Mouse (Mus musculus): ENCODE measurements at regions not wholly inside any gene's neighbourhood (a gene's known extent, or its start where the extent isn't known, plus 50 kb on each side); places are given as distances from the start of the nearest gene placed in this dataset.
"Not testable (repeated sequence)": the region's sequence is repeated elsewhere in the genome, so short reads cannot be mapped to it uniquely, and the experiment has no call there.

DNA sequence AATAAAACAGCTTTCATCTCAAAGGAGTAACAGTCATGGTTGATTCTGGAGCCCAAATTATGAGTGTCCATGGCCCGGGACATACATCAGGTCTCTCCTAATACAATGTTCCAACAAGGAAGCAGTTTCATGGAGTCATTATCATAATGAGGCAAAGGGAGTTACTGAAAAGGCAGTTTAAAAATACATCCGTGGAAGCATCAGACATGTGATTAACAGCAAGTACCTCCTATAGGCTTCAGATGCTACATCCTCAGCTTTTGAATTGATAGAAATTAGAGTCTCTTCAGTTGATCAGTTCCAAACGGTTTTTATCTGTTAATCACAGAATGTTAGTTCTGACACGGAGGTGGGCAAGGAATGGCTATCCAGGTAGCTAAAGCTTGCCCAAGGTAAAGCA is 110.5 kb downstream of the Rchy1 start:
- Histone ChIP-seq H3K9ac (ENCODE audit: low read depth, low read length) (no peak overlapping the region), H3K27me3 (ENCODE audit: insufficient read depth, low read length) (no peaks in the 10 kb centered on the region), H3K4me3 (replicated peaks; ENCODE audit: low read depth, low read length) (no peak overlapping the region), H3K9me3 (replicated peaks; ENCODE audit: low read length) (no peaks in the 10 kb centered on the region), H3K4me2 (ENCODE audit: low read length) (no peak overlapping the region), H3K4me1 (replicated peaks; ENCODE audit: insufficient read depth, low read length) (no peaks in the 10 kb centered on the region), H3K36me3 (ENCODE audit: insufficient read depth, low read length) (no peaks in the 10 kb centered on the region), H3K27ac (no peak overlapping the region)
- ATAC-seq (replicated peaks; ENCODE audit: low FRiP score, low read depth) (no peak), DNase-seq (ENCODE audit: low spot score) (no peak)
- 78% methylated on average over 4 of the region's 4 CpGs for WGBS
- TF ChIP-seq CTCF (IDR thresholded peaks at IDR 0.05; ENCODE audit: low read depth): no peak

DNA sequence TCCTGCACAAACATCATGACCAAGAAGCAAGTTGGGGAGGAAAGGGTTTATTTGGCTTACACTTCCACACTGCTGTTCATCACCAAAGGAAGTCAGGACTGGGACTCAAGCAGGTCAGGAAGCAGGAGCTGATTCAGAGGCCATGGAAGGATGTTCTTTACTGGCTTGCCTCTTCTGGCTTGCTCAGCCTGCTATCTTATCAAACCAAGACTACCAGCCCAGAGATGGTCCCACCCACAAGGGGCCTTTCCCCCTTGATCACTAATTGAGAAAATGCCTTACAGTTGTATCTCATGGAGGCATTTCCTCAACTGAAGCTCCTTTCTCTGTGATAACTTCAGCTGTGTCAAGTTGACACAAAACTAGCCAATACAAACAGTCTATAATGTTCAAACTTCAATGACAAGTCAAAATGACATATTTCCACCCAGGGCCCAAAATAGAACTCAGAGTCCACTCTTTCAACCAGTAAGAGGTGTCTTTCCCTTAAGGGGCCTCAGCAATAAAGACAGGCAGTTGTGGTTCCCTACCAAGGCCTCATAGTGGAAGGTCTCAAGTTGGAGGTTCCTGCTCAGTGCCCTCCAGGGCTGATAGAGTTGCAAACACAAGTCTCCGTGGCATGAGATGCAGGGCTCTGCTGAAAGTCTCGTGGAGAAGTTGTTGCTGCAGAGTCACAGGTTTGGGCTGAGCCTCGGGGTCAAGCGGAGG is 111.9 kb downstream of the Rchy1 start:
- not testable (repeated sequence) for DNase-seq (ENCODE audit: low spot score); H3K4me1 ChIP-seq (replicated peaks; ENCODE audit: insufficient read depth, low read length); H3K27ac ChIP-seq; H3K4me2 ChIP-seq (ENCODE audit: low read length); H3K27me3 ChIP-seq (ENCODE audit: insufficient read depth, low read length); H3K9ac ChIP-seq (ENCODE audit: low read depth, low read length); H3K4me3 ChIP-seq (replicated peaks; ENCODE audit: low read depth, low read length); H3K36me3 ChIP-seq (ENCODE audit: insufficient read depth, low read length); H3K9me3 ChIP-seq (replicated peaks; ENCODE audit: low read length); ATAC-seq (replicated peaks; ENCODE audit: low FRiP score, low read depth)
- 84% methylated on average over 4 of the region's 4 CpGs for WGBS

DNA sequence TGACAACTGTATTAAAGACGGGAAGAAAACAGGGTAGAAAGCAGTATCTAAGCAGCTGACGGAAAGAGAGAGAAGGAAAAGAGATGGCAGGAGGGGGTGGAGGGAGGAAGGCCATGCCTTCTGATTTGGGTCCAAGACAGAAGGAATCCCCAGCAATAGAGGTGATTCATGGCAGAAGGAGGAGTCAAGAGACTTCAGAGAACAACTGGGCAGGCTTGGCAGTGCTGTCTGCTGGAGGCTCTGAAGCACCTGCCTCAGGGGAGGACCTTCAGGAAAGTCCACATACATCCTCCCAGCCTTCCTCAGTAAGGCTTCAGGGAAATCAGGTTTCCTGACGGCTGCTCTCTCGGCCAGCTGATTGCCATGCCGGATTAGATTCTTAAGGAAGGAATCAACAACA is 112.4 kb downstream of the Rchy1 start:
- no peak overlapping the region for H3K4me3 ChIP-seq (replicated peaks; ENCODE audit: low read depth, low read length)
- DNase-seq (ENCODE audit: low spot score): no peak
- H3K27ac ChIP-seq: no peak overlapping the region
- 90% methylated on average over 5 of the region's 5 CpGs for WGBS
- TF ChIP-seq CTCF (IDR thresholded peaks at IDR 0.05; ENCODE audit: low read depth): no peak
- H3K4me1 ChIP-seq (replicated peaks; ENCODE audit: insufficient read depth, low read length): no peaks in the 10 kb centered on the region
- no peaks in the 10 kb centered on the region for H3K27me3 ChIP-seq (ENCODE audit: insufficient read depth, low read length)
- ATAC-seq (replicated peaks; ENCODE audit: low FRiP score, low read depth): no peak
- no peak overlapping the region for H3K4me2 ChIP-seq (ENCODE audit: low read length)
- no peaks in the 10 kb centered on the region for H3K9me3 ChIP-seq (replicated peaks; ENCODE audit: low read length)
- H3K36me3 ChIP-seq (ENCODE audit: insufficient read depth, low read length): no peaks in the 10 kb centered on the region
- H3K9ac ChIP-seq (ENCODE audit: low read depth, low read length): no peak overlapping the region

- no peaks in the 10 kb centered on the region for H3K9me3 ChIP-seq (replicated peaks; ENCODE audit: low read length)
- no peaks in the 10 kb centered on the region for H3K4me1 ChIP-seq (replicated peaks; ENCODE audit: insufficient read depth, low read length)
- H3K27me3 ChIP-seq (ENCODE audit: insufficient read depth, low read length): no peaks in the 10 kb centered on the region
- no peak overlapping the region for H3K9ac ChIP-seq (ENCODE audit: low read depth, low read length)
- DNase-seq (ENCODE audit: low spot score) (peak; percentile 14), ATAC-seq (replicated peaks; ENCODE audit: low FRiP score, low read depth) (no peak)
- no peak overlapping the region for H3K4me3 ChIP-seq (replicated peaks; ENCODE audit: low read depth, low read length)
- no peak for TF ChIP-seq CTCF (IDR thresholded peaks at IDR 0.05; ENCODE audit: low read depth)
- WGBS: 69% methylated on average over 2 of the region's 2 CpGs
- no peaks in the 10 kb centered on the region for H3K36me3 ChIP-seq (ENCODE audit: insufficient read depth, low read length)
- H3K27ac ChIP-seq: no peak overlapping the region
- H3K4me2 ChIP-seq (ENCODE audit: low read length): no peak overlapping the region
These were observed 113.3 kb downstream of the Rchy1 start for GRCm38 (mm10) chr5:91849533-91849932.

GRCm38 (mm10) chr5:91849114-91849513 is 113.8 kb downstream of the Rchy1 start:
- no peaks in the 10 kb centered on the region for H3K36me3 ChIP-seq (ENCODE audit: insufficient read depth, low read length)
- no peak for TF ChIP-seq CTCF (IDR thresholded peaks at IDR 0.05; ENCODE audit: low read depth)
- H3K4me3 ChIP-seq (replicated peaks; ENCODE audit: low read depth, low read length): no peak overlapping the region
- DNase-seq (ENCODE audit: low spot score) (no peak), ATAC-seq (replicated peaks; ENCODE audit: low FRiP score, low read depth) (no peak)
- no peaks in the 10 kb centered on the region for H3K4me1 ChIP-seq (replicated peaks; ENCODE audit: insufficient read depth, low read length)
- no peaks in the 10 kb centered on the region for H3K9me3 ChIP-seq (replicated peaks; ENCODE audit: low read length)
- H3K27ac ChIP-seq: no peak overlapping the region
- no peaks in the 10 kb centered on the region for H3K27me3 ChIP-seq (ENCODE audit: insufficient read depth, low read length)
- no peak overlapping the region for H3K4me2 ChIP-seq (ENCODE audit: low read length)
- no peak overlapping the region for H3K9ac ChIP-seq (ENCODE audit: low read depth, low read length)
- 45% methylated on average over 4 of the region's 4 CpGs for WGBS

DNA sequence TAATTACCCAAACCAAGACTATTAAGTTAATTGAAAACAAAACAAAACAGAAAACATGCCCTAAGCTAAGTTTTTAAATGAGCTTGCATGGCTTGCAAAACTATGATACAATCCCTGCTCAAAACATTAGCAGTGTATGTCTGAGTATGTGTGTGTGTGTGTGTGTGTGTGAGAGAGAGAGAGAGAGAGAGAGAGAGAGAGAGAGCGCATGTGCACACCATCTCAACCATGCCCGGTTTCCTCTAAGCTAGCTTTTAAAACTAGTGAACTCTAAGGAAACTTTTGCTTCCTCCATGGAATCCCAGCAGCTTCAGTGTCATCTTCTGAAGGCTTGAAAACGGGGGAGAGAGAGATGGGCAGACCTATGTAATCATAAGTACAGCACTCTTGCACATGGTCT is 114.3 kb downstream of the Rchy1 start:
- DNase-seq (ENCODE audit: low spot score): no peak
- Histone ChIP-seq H3K27me3 (ENCODE audit: insufficient read depth, low read length) (no peaks in the 10 kb centered on the region), H3K4me1 (replicated peaks; ENCODE audit: insufficient read depth, low read length) (no peaks in the 10 kb centered on the region), H3K9ac (ENCODE audit: low read depth, low read length) (no peak overlapping the region), H3K4me2 (ENCODE audit: low read length) (no peak overlapping the region), H3K4me3 (replicated peaks; ENCODE audit: low read depth, low read length) (no peak overlapping the region), H3K9me3 (replicated peaks; ENCODE audit: low read length) (no peaks in the 10 kb centered on the region), H3K36me3 (ENCODE audit: insufficient read depth, low read length) (no peaks in the 10 kb centered on the region), H3K27ac (no peak overlapping the region)
- ATAC-seq (replicated peaks; ENCODE audit: low FRiP score, low read depth): no peak
- TF ChIP-seq CTCF (IDR thresholded peaks at IDR 0.05; ENCODE audit: low read depth): no peak
- 82% methylated on average over 3 of the region's 3 CpGs for WGBS

GRCm38 (mm10) chr5:91843044-91843443 is 119.8 kb downstream of the Rchy1 start:
- 84% methylated on average over 4 of the region's 4 CpGs for WGBS
- no peak for ATAC-seq (replicated peaks; ENCODE audit: low FRiP score, low read depth)
- Histone ChIP-seq H3K4me1 (replicated peaks; ENCODE audit: insufficient read depth, low read length) (no peaks in the 10 kb centered on the region), H3K36me3 (ENCODE audit: insufficient read depth, low read length) (no peaks in the 10 kb centered on the region), H3K27me3 (ENCODE audit: insufficient read depth, low read length) (no peaks in the 10 kb centered on the region), H3K9ac (ENCODE audit: low read depth, low read length) (no peak overlapping the region), H3K4me2 (ENCODE audit: low read length) (no peak overlapping the region), H3K4me3 (replicated peaks; ENCODE audit: low read depth, low read length) (no peak overlapping the region), H3K27ac (no peak overlapping the region), H3K9me3 (replicated peaks; ENCODE audit: low read length) (no peaks in the 10 kb centered on the region)
- no peak for TF ChIP-seq CTCF (IDR thresholded peaks at IDR 0.05; ENCODE audit: low read depth)
- DNase-seq (ENCODE audit: low spot score): no peak

All from kidney, postnatal 0 days (tissue).